Mouse (Mus musculus) G1E (cell line): ENCODE data around the gene Speg. TPM values are rescaled to one million over a fixed set of nuclear protein-coding genes. Genes with fewer than 3 reads are reported as not detected.

ENCODE experiments used
- ATAC-seq: 2 replicates; pipeline ENCODE4 v1.8.0; 2016; ENCODE audit warnings: mild to moderate bottlenecking; ENCODE audit not compliant: insufficient number of reproducible peaks, poor library complexity, low FRiP score, severe bottlenecking; ENCODE audit errors: extremely low read depth
- DNase-seq: peaks from one replicate; pipeline ENCODE4 v3.0.0; 2012; ENCODE audit warnings: low spot score
- H3K27me3 ChIP-seq: 2 replicates; pipeline ENCODE4 v1.6.1; 2012; ENCODE audit warnings: mild to moderate bottlenecking, low read length, inconsistent platforms; ENCODE audit not compliant: insufficient read depth
- H3K36me3 ChIP-seq: replicated peaks from 2 replicates; pipeline ENCODE3; 2012; ENCODE audit warnings: mild to moderate bottlenecking, inconsistent platforms
- H3K4me1 ChIP-seq: 2 replicates; pipeline ENCODE4 v1.6.1; 2012; ENCODE audit warnings: low read depth, low read length, inconsistent platforms, mixed read lengths; ENCODE audit not compliant: insufficient read depth
- H3K4me3 ChIP-seq: 2 replicates; pipeline ENCODE4 v1.5.1; 2012; ENCODE audit warnings: low read depth, mild to moderate bottlenecking, inconsistent platforms, low read length, moderate library complexity, mixed read lengths
- H3K9me3 ChIP-seq: replicated peaks from 2 replicates; pipeline ENCODE4 v1.6.1; 2012; ENCODE audit warnings: inconsistent platforms
- CTCF ChIP-seq: IDR thresholded peaks from 2 replicates; pipeline ENCODE4 v1.5.1; 2012; ENCODE audit warnings: low read depth, low read length, inconsistent platforms, mixed read lengths
- GATA1 ChIP-seq: IDR thresholded peaks from 2 replicates; pipeline ENCODE4 v1.6.1; 2012; ENCODE audit warnings: borderline replicate concordance, low read length, inconsistent platforms, mixed read lengths
- GATA2 ChIP-seq: IDR thresholded peaks from 2 replicates; pipeline ENCODE4 v1.6.1; 2012; ENCODE audit warnings: low read depth, low read length, inconsistent platforms, borderline replicate concordance
- POLR2AphosphoS5 ChIP-seq: IDR thresholded peaks from 2 replicates; pipeline ENCODE4 v1.6.1; 2012; ENCODE audit warnings: low read depth, low read length, inconsistent platforms; ENCODE audit not compliant: insufficient replicate concordance
- TAL1 ChIP-seq: conservative IDR thresholded peaks from 2 replicates; pipeline ENCODE4 v1.6.1; 2012; ENCODE audit warnings: low read depth, low read length, inconsistent platforms, mixed read lengths
- polyA plus RNA-seq: library from polyadenylated mRNA; stranded (reverse); fragments of >175 nt; gene quantifications from 2 replicates; pipeline ENCODE4 v1.2.3, GENCODE M21; 2012
- total RNA-seq, 2 experiments: library from RNA; stranded (forward) in 1 of 2; stranded (reverse) in 1 of 2; fragments of 200-1000 nt in 1 of 2; fragments of >200 nt in 1 of 2; fragmentation: Nextera tagmentation in 1 of 2; gene quantifications; 2 replicates each; pipeline ENCODE4 v1.2.3; 2014 to 2017

The Speg gene
- total and polyA plus RNA-seq, 3 experiments: 1.9 to 10.3 (median 1.9) TPM

DNA sequence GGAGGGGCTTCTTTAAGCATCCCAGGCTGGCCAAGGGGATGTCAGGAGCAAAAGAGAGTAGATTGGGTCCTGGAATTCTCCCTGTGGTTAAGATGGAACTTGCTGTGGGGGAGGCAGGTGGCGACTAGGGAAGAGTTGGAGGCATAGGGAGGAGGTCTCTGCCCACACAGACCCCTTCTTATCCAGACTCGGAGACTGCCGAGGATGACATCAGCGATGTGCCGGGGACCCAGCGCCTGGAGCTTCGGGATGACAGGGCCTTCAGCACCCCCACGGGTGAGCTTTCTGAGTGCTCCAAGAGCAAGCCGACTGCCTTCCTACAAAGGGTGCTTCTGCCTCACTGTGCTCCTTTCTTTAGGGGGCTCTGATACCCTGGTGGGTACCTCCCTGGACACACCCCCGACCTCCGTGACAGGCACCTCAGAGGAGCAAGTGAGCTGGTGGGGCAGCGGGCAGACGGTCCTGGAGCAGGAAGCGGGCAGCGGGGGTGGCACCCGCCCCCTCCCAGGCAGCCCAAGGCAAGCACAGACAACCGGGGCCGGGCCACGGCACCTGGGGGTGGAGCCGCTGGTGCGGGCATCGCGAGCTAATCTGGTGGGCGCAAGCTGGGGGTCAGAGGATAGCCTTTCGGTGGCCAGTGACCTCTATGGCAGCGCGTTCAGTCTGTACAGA, 9.5 kb downstream of the Speg start:
- peaks cover 59% of the 10 kb centered on the region for H3K27me3 ChIP-seq
- no peak overlapping the region for H3K4me3 ChIP-seq

DNA sequence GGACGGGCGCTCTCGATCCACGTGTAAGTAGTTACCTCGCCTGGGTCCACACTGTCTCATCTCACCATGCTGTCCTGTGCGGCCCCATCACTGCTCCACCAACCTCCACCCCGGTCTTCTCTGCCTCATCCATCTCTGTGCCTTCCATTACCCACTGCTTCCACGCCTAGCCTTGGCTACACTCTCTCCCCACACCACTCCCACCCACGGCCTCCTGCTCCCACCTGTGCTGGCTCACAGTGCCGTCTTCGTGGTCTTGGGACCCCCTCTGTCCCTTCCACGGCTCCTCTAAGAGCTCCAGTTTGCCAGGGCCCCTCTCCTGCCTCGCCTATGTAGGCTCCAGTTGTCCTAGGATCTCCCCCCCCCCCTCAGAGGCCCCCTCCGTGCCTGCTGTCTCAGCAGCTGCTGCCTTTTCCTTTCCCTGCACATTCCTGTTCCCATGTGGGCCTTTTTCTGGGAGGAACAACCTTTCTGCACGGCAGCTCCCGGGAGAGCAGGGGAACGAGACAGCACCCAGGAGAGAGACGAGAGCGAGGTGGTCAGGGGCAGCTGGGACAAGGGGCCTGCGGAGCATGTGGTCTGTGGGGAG, 10.1 kb downstream of the Speg start:
- DNase-seq: no peak
- Histone ChIP-seq H3K9me3 (peaks cover 8% of the 10 kb centered on the region), H3K27me3 (peaks cover 52% of the 10 kb centered on the region), H3K4me3 (no peak overlapping the region), H3K36me3 (no peaks in the 10 kb centered on the region), H3K4me1 (peaks cover 35% of the 10 kb centered on the region)
- no peak for TF ChIP-seq CTCF
- TF ChIP-seq GATA1: no peak
- TF ChIP-seq TAL1: no peak
- no peak for TF ChIP-seq GATA2
- ATAC-seq: no peak

More for the DNA sequence above, 9.5 kb downstream of the Speg start:
- peaks cover 39% of the 10 kb centered on the region for H3K4me1 ChIP-seq
- TF ChIP-seq CTCF: no peak
- no peak for TF ChIP-seq POLR2AphosphoS5
- no peak for TF ChIP-seq GATA2
- TF ChIP-seq GATA1: no peak
- no peak for TF ChIP-seq TAL1
- DNase-seq (no peak), ATAC-seq (no peak)
- H3K36me3 ChIP-seq: no peaks in the 10 kb centered on the region
- peaks cover 8% of the 10 kb centered on the region for H3K9me3 ChIP-seq

DNA sequence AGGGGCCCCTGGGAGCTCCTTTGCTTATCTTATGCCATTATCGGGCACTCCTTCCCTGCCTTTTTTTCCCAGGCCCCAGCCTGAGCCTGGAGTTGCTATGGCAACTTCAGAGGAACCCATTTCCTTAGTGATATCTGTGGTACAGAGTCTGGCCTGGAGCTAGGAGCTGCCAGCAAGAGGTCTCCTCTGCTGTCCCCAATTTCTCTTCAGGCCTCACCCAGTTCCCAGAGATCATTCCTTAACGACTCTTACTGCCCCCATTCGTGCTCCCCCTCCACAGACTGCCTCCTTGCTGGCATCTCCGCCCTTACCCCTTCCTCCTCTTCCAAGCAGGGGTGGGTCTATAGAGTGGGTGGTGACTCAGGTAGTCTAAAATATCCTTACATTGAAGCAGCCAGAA, 11.1 kb downstream of the Speg start:
- ATAC-seq: no peak
- TF ChIP-seq CTCF (no peak), GATA2 (no peak), GATA1 (no peak), POLR2AphosphoS5 (no peak), TAL1 (no peak)

DNA sequence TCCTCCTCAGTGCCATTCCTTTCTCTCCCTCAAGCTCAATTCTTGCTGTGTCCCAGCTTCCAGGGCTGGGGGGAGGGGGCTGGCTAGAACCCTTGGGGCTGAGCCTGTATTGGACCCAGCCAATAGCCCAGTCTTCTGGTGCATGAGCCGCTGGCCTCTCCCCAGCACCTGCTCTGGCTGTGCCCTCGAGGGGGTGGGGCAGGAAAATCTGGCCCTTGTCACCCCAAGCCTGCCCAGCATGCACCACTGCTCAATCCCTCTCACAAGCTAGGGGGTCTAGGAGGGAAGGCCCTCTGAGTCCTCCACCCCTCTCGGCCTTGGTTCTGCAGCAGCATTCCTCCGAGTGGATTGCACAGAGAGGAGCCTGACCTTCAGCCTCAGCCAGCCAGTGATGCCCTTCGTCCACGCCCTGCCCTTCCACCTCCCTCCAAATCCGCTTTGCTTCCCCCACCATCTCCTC, 12.4 kb downstream of the Speg start:
- Histone ChIP-seq H3K36me3 (no peaks in the 10 kb centered on the region), H3K4me1 (peaks cover 17% of the 10 kb centered on the region), H3K27me3 (peaks cover 43% of the 10 kb centered on the region), H3K4me3 (no peak overlapping the region), H3K9me3 (peaks cover 8% of the 10 kb centered on the region)
- TF ChIP-seq GATA2 (no peak), TAL1 (no peak), GATA1 (no peak), CTCF (no peak), POLR2AphosphoS5 (no peak)
- ATAC-seq (no peak), DNase-seq (no peak)

More for the DNA sequence above, 11.1 kb downstream of the Speg start:
- no peak overlapping the region for H3K4me3 ChIP-seq
- peaks cover 8% of the 10 kb centered on the region for H3K9me3 ChIP-seq
- peaks cover 29% of the 10 kb centered on the region for H3K4me1 ChIP-seq
- H3K27me3 ChIP-seq: peaks cover 50% of the 10 kb centered on the region
- no peaks in the 10 kb centered on the region for H3K36me3 ChIP-seq
- DNase-seq: no peak

DNA sequence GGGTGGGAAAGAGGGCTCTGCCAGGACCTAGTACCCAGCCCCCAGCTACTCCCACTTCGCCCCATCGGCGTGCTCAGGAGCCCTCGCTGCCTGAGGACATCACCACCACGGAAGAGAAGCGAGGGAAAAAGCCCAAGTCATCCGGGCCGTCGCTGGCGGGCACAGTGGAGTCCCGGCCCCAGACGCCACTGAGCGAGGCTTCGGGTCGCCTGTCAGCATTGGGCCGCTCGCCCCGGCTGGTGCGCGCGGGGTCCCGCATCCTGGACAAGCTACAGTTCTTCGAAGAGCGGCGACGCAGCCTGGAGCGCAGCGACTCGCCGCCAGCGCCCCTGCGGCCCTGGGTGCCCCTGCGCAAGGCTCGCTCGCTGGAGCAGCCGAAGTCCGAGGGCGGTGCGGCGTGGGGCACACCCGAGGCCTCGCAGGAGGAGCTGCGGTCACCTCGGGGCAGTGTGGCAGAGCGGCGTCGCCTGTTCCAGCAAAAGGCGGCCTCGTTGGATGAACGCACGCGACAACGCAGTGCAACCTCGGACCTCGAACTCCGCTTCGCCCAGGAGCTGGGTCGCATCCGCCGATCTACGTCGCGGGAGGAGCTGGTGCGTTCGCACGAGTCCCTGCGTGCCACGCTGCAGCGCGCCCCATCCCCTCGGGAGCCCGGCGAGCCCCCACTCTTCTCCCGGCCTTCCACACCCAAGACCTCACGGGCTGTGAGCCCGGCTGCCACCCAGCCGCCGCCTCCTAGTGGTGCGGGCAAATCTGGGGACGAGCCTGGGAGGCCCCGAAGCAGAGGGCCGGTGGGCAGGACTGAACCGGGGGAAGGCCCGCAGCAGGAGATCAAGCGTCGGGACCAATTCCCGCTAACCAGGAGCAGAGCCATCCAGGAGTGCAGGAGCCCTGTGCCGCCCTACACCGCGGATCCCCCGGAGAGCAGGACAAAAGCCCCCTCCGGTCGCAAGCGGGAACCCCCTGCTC, 13.1 kb downstream of the Speg start:
- Histone ChIP-seq H3K27me3 (peaks cover 42% of the 10 kb centered on the region), H3K4me1 (peaks cover 11% of the 10 kb centered on the region), H3K36me3 (no peaks in the 10 kb centered on the region), H3K9me3 (peaks cover 8% of the 10 kb centered on the region), H3K4me3 (peak overlapping the region; percentile 10; the same call in 1 of the 2 replicates)
- DNase-seq: no peak
- TF ChIP-seq GATA2: no peak
- TF ChIP-seq TAL1: no peak
- no peak for TF ChIP-seq GATA1
- no peak for TF ChIP-seq POLR2AphosphoS5
- TF ChIP-seq CTCF: no peak
- ATAC-seq: no peak
